Mouse (Mus musculus) stomach, embryonic 14.5 days (tissue): Measurements from ENCODE around the gene Slc12a6. TPM values are rescaled to one million over a fixed set of nuclear protein-coding genes. Genes with fewer than 3 reads are reported as not detected.

Experiments used
- ATAC-seq: fragments of 200-750 bp; cut with Nextera tagmentation; 2 replicates; pipeline ENCODE4 v1.8.0; 2017; ENCODE audit warnings: low read depth, moderate TSS enrichment; ENCODE audit not compliant: insufficient number of reproducible peaks, insufficient read depth, low FRiP score
- H3K27ac ChIP-seq: fragments of 300-500 bp; sonication (generic); 2 replicates; pipeline ENCODE4 v1.5.1; 2014; ENCODE audit warnings: mild to moderate bottlenecking, low read length, moderate library complexity, mixed read lengths
- H3K27me3 ChIP-seq: fragments of 300-500 bp; sonication (generic); 2 replicates; pipeline ENCODE4 v1.6.1; 2014; ENCODE audit warnings: low read length, control low read depth, mixed read lengths; ENCODE audit not compliant: control insufficient read depth, insufficient read depth
- H3K36me3 ChIP-seq: fragments of 300-500 bp; sonication (generic); 2 replicates; pipeline ENCODE4 v1.6.1; 2014; ENCODE audit warnings: mild to moderate bottlenecking, control low read depth, low read length, moderate library complexity, mixed read lengths; ENCODE audit not compliant: control insufficient read depth, insufficient read depth
- H3K4me1 ChIP-seq: fragments of 300-500 bp; sonication (generic); 2 replicates; pipeline ENCODE4 v1.6.1; 2014; ENCODE audit warnings: low read length, control low read depth, mixed read lengths; ENCODE audit not compliant: control insufficient read depth, insufficient read depth
- H3K4me2 ChIP-seq: fragments of 300-500 bp; sonication (generic); replicated peaks from 2 replicates; pipeline ENCODE4 v1.6.1; 2014; ENCODE audit warnings: low read depth, low read length, control low read depth
- H3K4me3 ChIP-seq: fragments of 300-500 bp; sonication (generic); 2 replicates; pipeline ENCODE4 v1.5.1; 2014; ENCODE audit warnings: low read depth, low read length, control low read depth
- H3K9ac ChIP-seq: fragments of 300-500 bp; sonication (generic); replicated peaks from 2 replicates; pipeline ENCODE4 v1.6.1; 2014; ENCODE audit warnings: low read depth, mild to moderate bottlenecking, control low read depth, low read length, moderate library complexity, mixed read lengths
- H3K9me3 ChIP-seq: fragments of 300-500 bp; sonication (generic); 2 replicates; pipeline ENCODE4 v1.6.1; 2016; ENCODE audit warnings: low read depth, low read length, control low read depth; ENCODE audit not compliant: control insufficient read depth
- WGBS: fragments of 180-500 bp; shearing (Covaris S2); extraction: QIAGEN DNeasy Blood & Tissue Kit; methylation state at CpG from one replicate; pipeline ENCODE4 v1.1.7; 2014; 5-methylcytosine and 5-hydroxymethylcytosine counted together
- polyA plus RNA-seq: library from polyadenylated mRNA; unstranded; fragments of >200 nt; fragmentation: Nextera tagmentation; extraction: Ambion mirVana; gene quantifications from 2 replicates; pipeline ENCODE4 v1.2.1, GENCODE M21; 2014

Slc12a6 gene
- polyA plus RNA-seq, 1 experiment from 2014 or later = 18.9 TPM

GRCm38 (mm10) chr2:112318227-112318626 is 52.6 kb downstream of the Slc12a6 start:
- WGBS = 75% methylated on average over 2 of the region's 2 CpGs

GRCm38 (mm10) chr2:112318905-112319304 is 53.3 kb downstream of the Slc12a6 start:
- H3K27ac ChIP-seq = no peak overlapping the region
- no peaks in the 10 kb centered on the region for H3K9me3 ChIP-seq
- no peaks in the 10 kb centered on the region for H3K27me3 ChIP-seq
- 0 out of 2 replicates have a peak, but pooled peaks cover 4% of the 10 kb centered on the region for H3K4me1 ChIP-seq
- peak; percentile 28; the same call in 1 of the 2 replicates for ATAC-seq
- H3K4me2 ChIP-seq = no peak overlapping the region
- H3K4me3 ChIP-seq = no peak overlapping the region
- no peaks in the 10 kb centered on the region for H3K36me3 ChIP-seq
- H3K9ac ChIP-seq = no peak overlapping the region
- WGBS = 54% methylated on average over 7 of the region's 7 CpGs

More at GRCm38 (mm10) chr2:112318227-112318626, 52.6 kb downstream of the Slc12a6 start:
- no peaks in the 10 kb centered on the region for H3K9me3 ChIP-seq
- no peak overlapping the region for H3K4me2 ChIP-seq
- 0 out of 2 replicates have a peak, but pooled peaks cover 4% of the 10 kb centered on the region for H3K4me1 ChIP-seq
- no peaks in the 10 kb centered on the region for H3K36me3 ChIP-seq
- peak; percentile 10; the same call in 1 of the 2 replicates for ATAC-seq
- H3K27me3 ChIP-seq = no peaks in the 10 kb centered on the region
- no peak overlapping the region for H3K9ac ChIP-seq
- H3K4me3 ChIP-seq = no peak overlapping the region
- H3K27ac ChIP-seq = peak overlapping the region; percentile 27; the same call in 1 of the 2 replicates

GRCm38 (mm10) chr2:112328069-112328777 is 62.6 kb downstream of the Slc12a6 start:
- Histone ChIP-seq H3K4me3 (no peak overlapping the region), H3K4me2 (no peak overlapping the region), H3K27me3 (no peaks in the 10 kb centered on the region), H3K27ac (no peak overlapping the region), H3K4me1 (no peaks in the 10 kb centered on the region), H3K9ac (no peak overlapping the region), H3K36me3 (no peaks in the 10 kb centered on the region), H3K9me3 (no peaks in the 10 kb centered on the region)
- ATAC-seq = no peak
- WGBS = 81% methylated on average over 11 of the region's 11 CpGs

- H3K9ac ChIP-seq = no peak overlapping the region
- ATAC-seq = no peak
- H3K4me3 ChIP-seq = no peak overlapping the region
- no peaks in the 10 kb centered on the region for H3K9me3 ChIP-seq
- H3K27me3 ChIP-seq = no peaks in the 10 kb centered on the region
- H3K27ac ChIP-seq = no peak overlapping the region
- WGBS = 63% methylated on average over 4 of the region's 4 CpGs
- H3K4me1 ChIP-seq = no peaks in the 10 kb centered on the region
- H3K36me3 ChIP-seq = peaks cover 4% of the 10 kb centered on the region; the same call in 1 of the 2 replicates
- H3K4me2 ChIP-seq = no peak overlapping the region
These were observed 66.7 kb downstream of the Slc12a6 start for GRCm38 (mm10) chr2:112332051-112332898.

- no peak overlapping the region for H3K4me3 ChIP-seq
- WGBS = 89% methylated on average over 6 of the region's 6 CpGs
- no peak overlapping the region for H3K27ac ChIP-seq
- no peaks in the 10 kb centered on the region for H3K27me3 ChIP-seq
- H3K9ac ChIP-seq = no peak overlapping the region
- no peak overlapping the region for H3K4me2 ChIP-seq
- no peaks in the 10 kb centered on the region for H3K4me1 ChIP-seq
- peaks cover 25% of the 10 kb centered on the region for H3K36me3 ChIP-seq
- H3K9me3 ChIP-seq = no peaks in the 10 kb centered on the region
- ATAC-seq = no peak
These were observed 71.6 kb downstream of the Slc12a6 start for GRCm38 (mm10) chr2:112337211-112337610.

GRCm38 (mm10) chr2:112339736-112340135 is 74.1 kb downstream of the Slc12a6 start:
- WGBS = 89% methylated on average over 2 of the region's 2 CpGs
- Histone ChIP-seq H3K27me3 (no peaks in the 10 kb centered on the region), H3K9ac (no peak overlapping the region), H3K36me3 (peaks cover 35% of the 10 kb centered on the region), H3K27ac (no peak overlapping the region), H3K9me3 (no peaks in the 10 kb centered on the region), H3K4me3 (no peak overlapping the region), H3K4me1 (no peaks in the 10 kb centered on the region), H3K4me2 (no peak overlapping the region)
- ATAC-seq = no peak

GRCm38 (mm10) chr2:112341117-112341516 is 75.5 kb downstream of the Slc12a6 start:
- no peak for ATAC-seq
- H3K36me3 ChIP-seq = peaks cover 35% of the 10 kb centered on the region
- H3K4me3 ChIP-seq = no peak overlapping the region
- H3K27ac ChIP-seq = no peak overlapping the region
- H3K27me3 ChIP-seq = no peaks in the 10 kb centered on the region
- no peak overlapping the region for H3K9ac ChIP-seq
- no peaks in the 10 kb centered on the region for H3K4me1 ChIP-seq
- WGBS = 63% methylated on average over 3 of the region's 3 CpGs
- no peak overlapping the region for H3K4me2 ChIP-seq
- no peaks in the 10 kb centered on the region for H3K9me3 ChIP-seq

GRCm38 (mm10) chr2:112348246-112348645 is 82.6 kb downstream of the Slc12a6 start:
- no peak for ATAC-seq
- Histone ChIP-seq H3K36me3 (peaks cover 44% of the 10 kb centered on the region), H3K4me2 (no peak overlapping the region), H3K4me3 (no peak overlapping the region), H3K4me1 (no peaks in the 10 kb centered on the region), H3K9me3 (no peaks in the 10 kb centered on the region), H3K27me3 (no peaks in the 10 kb centered on the region), H3K27ac (no peak overlapping the region), H3K9ac (no peak overlapping the region)
- WGBS = 87% methylated on average over 3 of the region's 3 CpGs
